Mouse (Mus musculus): ENCODE results near the gene Otx2. TPM values are rescaled to one million over a fixed set of nuclear protein-coding genes. Genes with fewer than 3 reads are reported as not detected.

Gene Otx2
- not detected for polyA plus RNA-seq (2014; fragmentation: Illumina TruSeq; extraction: RNeasy Lipid Tissue Mini Kit (QIAGEN cat#74804); ENCODE audit: low read depth, low replicate concordance)

DNA sequence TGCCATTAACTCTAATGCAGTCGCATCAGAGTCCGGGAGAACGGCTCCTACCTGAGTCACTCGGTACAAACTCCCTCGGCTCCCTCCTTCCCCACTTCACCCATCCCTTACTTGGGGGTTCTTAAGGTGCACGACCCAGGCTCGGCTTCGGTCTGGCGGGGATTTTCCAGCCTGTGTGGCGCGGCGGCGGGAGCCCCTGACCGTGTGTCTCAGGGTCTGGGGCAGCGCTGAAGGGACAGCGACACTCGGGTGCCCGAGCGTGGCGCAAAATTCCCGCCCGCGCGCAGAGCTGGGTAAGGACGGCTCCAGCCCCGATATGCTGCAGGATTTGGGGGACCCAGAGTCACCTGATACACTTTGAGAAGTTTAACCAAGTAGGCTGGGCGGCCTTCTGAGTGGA is at the start of gene Otx2:
Gene Otx2 (minus strand): TSS at position 279 of the 400 bp plus-strand sequence.

Other genes starting within 250 kb of the Otx2 start
- gene Tmem260, start 227.7 kb downstream of the Otx2 start, polyA plus RNA-seq (2014; fragmentation: Illumina TruSeq; extraction: RNeasy Lipid Tissue Mini Kit (QIAGEN cat#74804); ENCODE audit: low read depth, low replicate concordance) = 30.7 TPM

Measured in kidney, adult 10 weeks (tissue).